Mouse (Mus musculus): ENCODE data around the gene Krtap5-1. TPM values are rescaled to one million over a fixed set of nuclear protein-coding genes. Genes with fewer than 3 reads are reported as not detected.
A peak's percentile ranks its signal among the peaks of the same experiment; 100 is the strongest.
"Not testable (repeated sequence)": the region's sequence is repeated elsewhere in the genome, so short reads cannot be mapped to it uniquely, and the experiment has no call there.

Gene Krtap5-1
- polyA plus RNA-seq, 1 experiment, result not detected

DNA sequence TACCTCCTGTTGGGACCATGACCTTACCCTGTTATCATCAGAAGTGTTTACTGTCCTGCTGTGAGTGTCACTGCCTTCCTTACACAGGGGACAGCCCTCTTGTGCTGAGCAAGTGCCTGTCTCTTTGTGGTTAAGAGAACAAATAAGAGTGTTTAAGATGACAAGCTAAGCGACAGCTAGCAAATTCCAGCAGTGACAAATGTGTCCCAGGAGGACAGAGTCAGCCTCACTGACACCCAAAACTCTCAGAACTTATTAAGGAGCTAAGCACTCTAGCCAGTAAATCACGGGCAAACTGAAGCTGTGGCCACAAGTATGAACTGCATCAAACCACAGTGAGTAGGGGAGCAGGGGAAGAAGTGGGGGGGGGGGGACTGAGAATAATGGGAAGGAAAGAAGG, 24.0 kb upstream of the Krtap5-1 start:
- H3K4me3 ChIP-seq (ENCODE audit: insufficient read depth, low read depth, low read length), result no peak overlapping the region
- no peak for TF ChIP-seq CTCF (conservative IDR thresholded peaks at IDR 0.05; ENCODE audit: insufficient read depth, insufficient read length, low read depth, low read length)
- no peak for TF ChIP-seq POLR2A (IDR thresholded peaks at IDR 0.05; ENCODE audit: low read depth, low read length)
- 40% methylated on average over 2 of the region's 2 CpGs for WGBS
- peak; percentile 43 for DNase-seq
- no peaks in the 10 kb centered on the region for H3K4me1 ChIP-seq (ENCODE audit: control insufficient read depth, insufficient read depth, low read length)
- no peaks in the 10 kb centered on the region for H3K27me3 ChIP-seq (replicated peaks; ENCODE audit: control insufficient read depth, insufficient read depth, low read length)
- no peak overlapping the region for H3K27ac ChIP-seq (ENCODE audit: insufficient read depth, low read depth, low read length)
- no peaks in the 10 kb centered on the region for H3K36me3 ChIP-seq (ENCODE audit: control insufficient read depth, insufficient read depth, low read length)

DNA sequence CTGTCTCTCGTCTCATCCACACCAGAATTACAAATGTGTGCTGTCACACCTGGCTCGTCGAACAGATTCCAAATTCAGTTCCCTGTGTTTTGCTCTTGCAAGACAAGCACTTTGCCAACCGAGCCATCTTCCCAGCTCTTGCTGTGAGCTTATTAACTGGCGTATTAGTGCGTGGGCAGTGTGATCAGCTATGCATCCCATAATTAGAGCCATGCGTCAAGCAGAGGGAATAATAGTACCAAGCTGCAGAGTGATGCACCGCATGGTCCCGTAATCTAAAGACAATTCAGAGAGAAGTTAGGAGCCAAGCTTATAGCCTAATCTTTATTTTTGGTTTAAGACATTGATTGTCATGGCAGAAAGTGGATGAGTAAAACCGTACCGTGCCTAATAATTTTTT, 22.2 kb upstream of the Krtap5-1 start:
- DNase-seq, result no peak
- no peak overlapping the region for H3K4me3 ChIP-seq (ENCODE audit: insufficient read depth, low read depth, low read length)
- no peaks in the 10 kb centered on the region for H3K27me3 ChIP-seq (replicated peaks; ENCODE audit: control insufficient read depth, insufficient read depth, low read length)
- no peak overlapping the region for H3K27ac ChIP-seq (ENCODE audit: insufficient read depth, low read depth, low read length)
- no peaks in the 10 kb centered on the region for H3K36me3 ChIP-seq (ENCODE audit: control insufficient read depth, insufficient read depth, low read length)
- H3K4me1 ChIP-seq (ENCODE audit: control insufficient read depth, insufficient read depth, low read length), result no peaks in the 10 kb centered on the region
- TF ChIP-seq POLR2A (IDR thresholded peaks at IDR 0.05; ENCODE audit: low read depth, low read length) (no peak), CTCF (conservative IDR thresholded peaks at IDR 0.05; ENCODE audit: insufficient read depth, insufficient read length, low read depth, low read length) (no peak)
- WGBS, result 84% methylated on average over 11 of the region's 11 CpGs

DNA sequence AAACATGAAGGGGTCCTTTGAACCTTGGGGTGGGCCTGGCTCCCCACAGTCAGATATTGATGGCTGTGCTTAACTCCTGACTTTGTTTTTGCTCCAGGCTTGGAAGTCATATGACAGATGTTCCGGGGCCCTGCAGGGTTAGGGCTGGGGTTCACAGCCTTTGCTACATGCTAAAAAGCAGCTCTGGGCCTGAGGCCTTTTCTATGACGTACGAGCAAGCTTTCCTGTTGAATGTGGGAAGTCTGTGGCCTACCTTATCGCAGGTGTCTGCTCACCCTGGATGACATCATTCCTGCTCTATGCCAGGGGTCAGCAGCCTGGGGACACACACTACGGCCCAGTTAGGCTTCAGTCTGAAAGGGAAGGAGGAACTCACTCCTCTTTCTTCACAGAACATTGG, 20.3 kb upstream of the Krtap5-1 start:
- Histone ChIP-seq H3K4me1 (ENCODE audit: control insufficient read depth, insufficient read depth, low read length) (no peaks in the 10 kb centered on the region), H3K27me3 (replicated peaks; ENCODE audit: control insufficient read depth, insufficient read depth, low read length) (no peaks in the 10 kb centered on the region), H3K36me3 (ENCODE audit: control insufficient read depth, insufficient read depth, low read length) (no peaks in the 10 kb centered on the region), H3K4me3 (ENCODE audit: insufficient read depth, low read depth, low read length) (no peak overlapping the region), H3K27ac (ENCODE audit: insufficient read depth, low read depth, low read length) (no peak overlapping the region)
- 89% methylated on average over 5 of the region's 5 CpGs for WGBS
- TF ChIP-seq CTCF (conservative IDR thresholded peaks at IDR 0.05; ENCODE audit: insufficient read depth, insufficient read length, low read depth, low read length) (no peak), POLR2A (IDR thresholded peaks at IDR 0.05; ENCODE audit: low read depth, low read length) (no peak)
- DNase-seq, result no peak

DNA sequence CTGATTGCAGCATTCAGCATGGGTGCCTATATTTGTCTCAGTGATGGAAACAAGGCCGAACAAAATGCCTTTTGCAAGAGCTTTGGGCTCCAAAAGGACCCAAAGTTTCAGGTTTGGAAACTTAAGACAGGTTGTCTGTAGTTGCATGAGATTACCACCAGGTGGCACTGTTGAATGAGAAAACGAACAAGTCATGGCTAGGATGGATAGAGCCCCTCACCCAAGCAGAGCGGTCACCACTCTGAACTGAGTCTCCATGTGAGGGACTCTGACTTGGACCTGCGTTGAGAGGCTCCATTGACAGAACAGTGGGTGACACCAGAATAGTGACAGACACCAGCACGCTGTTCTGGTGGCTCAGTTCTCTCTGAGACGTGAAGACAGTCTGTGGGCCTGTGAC, 19.6 kb upstream of the Krtap5-1 start:
- H3K4me1 ChIP-seq (ENCODE audit: control insufficient read depth, insufficient read depth, low read length), result no peaks in the 10 kb centered on the region
- WGBS, result 41% methylated on average over 6 of the region's 6 CpGs
- H3K4me3 ChIP-seq (ENCODE audit: insufficient read depth, low read depth, low read length), result no peak overlapping the region
- TF ChIP-seq CTCF (conservative IDR thresholded peaks at IDR 0.05; ENCODE audit: insufficient read depth, insufficient read length, low read depth, low read length) (peak; percentile 57), POLR2A (IDR thresholded peaks at IDR 0.05; ENCODE audit: low read depth, low read length) (no peak)
- no peak overlapping the region for H3K27ac ChIP-seq (ENCODE audit: insufficient read depth, low read depth, low read length)
- no peaks in the 10 kb centered on the region for H3K36me3 ChIP-seq (ENCODE audit: control insufficient read depth, insufficient read depth, low read length)
- no peaks in the 10 kb centered on the region for H3K27me3 ChIP-seq (replicated peaks; ENCODE audit: control insufficient read depth, insufficient read depth, low read length)
- DNase-seq, result peak; percentile 34

DNA sequence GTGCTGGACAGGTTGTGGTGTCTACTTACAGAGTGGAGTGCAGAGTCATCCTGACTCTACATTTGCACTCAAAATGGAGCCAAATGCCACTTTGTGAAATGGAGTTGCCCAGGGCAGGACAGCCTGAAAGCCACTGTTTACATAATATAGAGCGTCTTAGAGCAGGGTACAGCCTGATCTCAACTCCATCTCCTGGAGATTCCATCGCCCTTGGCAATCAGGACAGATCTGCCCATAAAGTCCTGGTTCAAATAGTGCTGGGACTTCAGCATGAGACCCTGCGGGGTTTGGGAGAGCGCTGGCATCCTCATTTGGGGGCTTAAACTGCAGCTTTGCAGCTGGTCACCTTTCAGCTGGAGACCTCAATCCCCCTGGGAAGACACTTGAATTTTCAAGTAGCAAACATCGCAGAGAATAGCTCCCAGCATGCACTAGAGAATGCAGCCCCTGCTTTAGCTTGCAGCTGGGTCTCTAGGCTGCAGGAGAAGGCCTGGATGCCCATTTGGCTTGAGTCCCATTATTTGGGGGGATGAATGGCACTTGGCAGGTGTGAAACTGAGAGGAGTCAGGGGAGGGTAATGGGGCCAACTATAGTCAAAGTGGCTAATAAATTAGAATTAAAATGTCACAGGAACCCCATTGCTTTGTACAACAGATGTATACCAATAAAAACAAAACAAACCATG, 17.8 kb upstream of the Krtap5-1 start:
- WGBS, result 62% methylated on average over 5 of the region's 5 CpGs
- DNase-seq, result no peak

DNA sequence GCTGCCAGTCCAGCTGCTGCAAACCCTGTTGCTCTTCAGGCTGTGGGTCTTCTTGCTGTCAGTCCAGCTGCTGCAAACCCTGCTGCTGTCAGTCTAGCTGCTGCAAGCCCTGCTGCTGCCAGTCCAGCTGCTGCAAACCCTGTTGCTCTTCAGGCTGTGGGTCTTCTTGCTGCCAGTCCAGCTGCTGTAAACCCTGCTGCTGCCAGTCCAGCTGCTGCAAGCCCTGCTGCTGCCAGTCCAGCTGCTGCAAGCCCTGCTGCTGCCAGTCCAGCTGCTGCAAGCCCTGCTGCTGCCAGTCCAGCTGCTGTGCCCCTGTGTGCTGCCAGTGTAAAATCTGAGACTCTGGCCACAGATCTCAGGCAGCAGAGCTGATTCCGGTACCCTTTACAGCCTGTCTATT, 7.0 kb upstream of the Krtap5-1 start:
- H3K27me3 ChIP-seq (replicated peaks; ENCODE audit: control insufficient read depth, insufficient read depth, low read length); H3K36me3 ChIP-seq (ENCODE audit: control insufficient read depth, insufficient read depth, low read length); DNase-seq; H3K4me3 ChIP-seq (ENCODE audit: insufficient read depth, low read depth, low read length); H3K27ac ChIP-seq (ENCODE audit: insufficient read depth, low read depth, low read length); H3K4me1 ChIP-seq (ENCODE audit: control insufficient read depth, insufficient read depth, low read length): not testable (repeated sequence)
- WGBS, result 71% methylated on average over 1 of the region's 1 CpGs

More for the DNA sequence above, 17.8 kb upstream of the Krtap5-1 start:
- H3K4me3 ChIP-seq (ENCODE audit: insufficient read depth, low read depth, low read length), result no peak overlapping the region
- TF ChIP-seq POLR2A (IDR thresholded peaks at IDR 0.05; ENCODE audit: low read depth, low read length), result no peak
- TF ChIP-seq CTCF (conservative IDR thresholded peaks at IDR 0.05; ENCODE audit: insufficient read depth, insufficient read length, low read depth, low read length), result no peak
- no peaks in the 10 kb centered on the region for H3K36me3 ChIP-seq (ENCODE audit: control insufficient read depth, insufficient read depth, low read length)
- no peaks in the 10 kb centered on the region for H3K4me1 ChIP-seq (ENCODE audit: control insufficient read depth, insufficient read depth, low read length)
- no peaks in the 10 kb centered on the region for H3K27me3 ChIP-seq (replicated peaks; ENCODE audit: control insufficient read depth, insufficient read depth, low read length)
- H3K27ac ChIP-seq (ENCODE audit: insufficient read depth, low read depth, low read length), result no peak overlapping the region

DNA sequence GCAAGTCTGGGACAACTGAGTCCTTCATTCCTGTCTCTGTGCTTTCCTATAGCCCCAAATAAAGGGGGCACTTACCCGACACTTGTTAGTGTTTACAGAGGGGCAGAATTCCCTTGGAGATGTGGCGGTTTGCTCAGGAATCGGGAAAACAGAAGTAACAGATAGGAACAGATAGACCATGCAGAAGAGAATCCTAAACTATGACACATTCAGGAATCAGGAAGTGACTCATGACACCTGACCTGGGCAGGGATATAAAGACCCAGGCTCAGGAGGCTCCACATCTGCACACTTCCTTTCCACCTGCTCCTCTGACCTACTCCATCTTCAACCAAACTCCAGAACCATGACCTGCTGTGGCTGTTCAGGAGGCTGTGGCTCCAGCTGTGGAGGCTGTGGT, 6.3 kb upstream of the Krtap5-1 start, which contains the start of gene Krtap5-4:
Gene Krtap5-4 (plus strand): TSS at position 301 of the 400 bp plus-strand sequence.
- H3K4me3 ChIP-seq (ENCODE audit: insufficient read depth, low read depth, low read length), result no peak within 1 kb of the TSS
- WGBS, result 44% methylated on average over 3 of the region's 3 CpGs
- no peak for DNase-seq
- H3K36me3 ChIP-seq (ENCODE audit: control insufficient read depth, insufficient read depth, low read length), result no peaks in the 10 kb centered on the region
- H3K27me3 ChIP-seq (replicated peaks; ENCODE audit: control insufficient read depth, insufficient read depth, low read length), result no peaks in the 10 kb centered on the region
- TF ChIP-seq POLR2A (IDR thresholded peaks at IDR 0.05; ENCODE audit: low read depth, low read length), result no peak
- no peak for TF ChIP-seq CTCF (conservative IDR thresholded peaks at IDR 0.05; ENCODE audit: insufficient read depth, insufficient read length, low read depth, low read length)
- no peaks in the 10 kb centered on the region for H3K4me1 ChIP-seq (ENCODE audit: control insufficient read depth, insufficient read depth, low read length)
- no peak within 1 kb of the TSS for H3K27ac ChIP-seq (ENCODE audit: insufficient read depth, low read depth, low read length)

DNA sequence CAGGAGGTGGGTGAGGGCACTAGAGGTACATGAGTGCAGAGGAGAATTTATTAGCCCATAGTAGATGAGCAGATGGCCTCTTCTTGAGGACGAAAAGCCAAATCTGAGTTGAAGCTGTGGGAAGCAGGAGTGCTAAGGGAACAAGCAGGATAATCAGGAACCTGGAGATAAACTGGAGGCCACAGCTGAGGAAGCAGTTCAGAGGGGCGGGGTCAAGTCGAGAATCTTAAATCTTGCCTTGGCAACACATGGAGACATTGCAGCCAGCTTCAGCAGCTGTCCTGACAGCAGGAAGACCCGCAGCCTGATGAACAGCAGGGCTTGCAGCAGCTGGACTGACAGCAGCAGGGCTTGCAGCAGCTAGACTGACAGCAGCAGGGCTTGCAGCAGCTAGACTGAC, 810 bp downstream of the Krtap5-1 start:
- 22% methylated on average over 4 of the region's 4 CpGs for WGBS

More for the DNA sequence above, 810 bp downstream of the Krtap5-1 start:
- H3K36me3 ChIP-seq (ENCODE audit: control insufficient read depth, insufficient read depth, low read length); H3K27ac ChIP-seq (ENCODE audit: insufficient read depth, low read depth, low read length); H3K4me1 ChIP-seq (ENCODE audit: control insufficient read depth, insufficient read depth, low read length); H3K27me3 ChIP-seq (replicated peaks; ENCODE audit: control insufficient read depth, insufficient read depth, low read length); H3K4me3 ChIP-seq (ENCODE audit: insufficient read depth, low read depth, low read length); DNase-seq: not testable (repeated sequence)
